Mouse (Mus musculus): ENCODE results near the gene Ercc1.
A peak's percentile ranks its signal among the peaks of the same experiment; 100 is the strongest.

The Ercc1 gene

GRCm38 (mm10) chr7:19365376-19365775 is 20.8 kb downstream of the Ercc1 start:
- DNase-seq (ENCODE audit: low spot score in 2 of 2), result no peak

GRCm38 (mm10) chr7:19368380-19368779 is 23.8 kb downstream of the Ercc1 start:
- no peak for DNase-seq (ENCODE audit: low spot score in 2 of 2)

- DNase-seq (ENCODE audit: low spot score in 2 of 2), result peak; percentile 58 to 78
Measured at GRCm38 (mm10) chr7:19369823-19370425, 25.3 kb downstream of the Ercc1 start.

GRCm38 (mm10) chr7:19373367-19373766 is 28.8 kb downstream of the Ercc1 start:
- no peak for DNase-seq (ENCODE audit: low spot score in 2 of 2)

GRCm38 (mm10) chr7:19375368-19375767 is 30.8 kb downstream of the Ercc1 start:
- no peak for DNase-seq (ENCODE audit: low spot score in 2 of 2)

GRCm38 (mm10) chr7:19376019-19376418 is 31.4 kb downstream of the Ercc1 start:
- DNase-seq (ENCODE audit: low spot score in 2 of 2), result no peak

GRCm38 (mm10) chr7:19378049-19378448 is 33.5 kb downstream of the Ercc1 start:
- no peak for DNase-seq (ENCODE audit: low spot score in 2 of 2)

GRCm38 (mm10) chr7:19381377-19382165 is 37.0 kb downstream of the Ercc1 start, which contains the start of gene Ercc2:
Gene Ercc2 (plus strand): TSS chr7:19382010.
- DNase-seq (ENCODE audit: low spot score in 2 of 2), result peak; percentile 98 to 99

GRCm38 (mm10) chr7:19382166-19382541 is 37.6 kb downstream of the Ercc1 start:
- DNase-seq (ENCODE audit: low spot score in 2 of 2), result peak; percentile 26 to 38

GRCm38 (mm10) chr7:19383708-19384107 is 39.1 kb downstream of the Ercc1 start:
- DNase-seq (ENCODE audit: low spot score in 2 of 2), result no peak

GRCm38 (mm10) chr7:19388699-19389413 is 44.3 kb downstream of the Ercc1 start:
- no peak for DNase-seq (ENCODE audit: low spot score in 2 of 2)

- no peak for DNase-seq (ENCODE audit: low spot score in 2 of 2)
Measured at GRCm38 (mm10) chr7:19394484-19394883, 49.9 kb downstream of the Ercc1 start.

- DNase-seq (ENCODE audit: low spot score in 2 of 2), result peak; percentile 55 to 61
Measured at GRCm38 (mm10) chr7:19399496-19400280, 55.1 kb downstream of the Ercc1 start.

GRCm38 (mm10) chr7:19400946-19401345 is 56.4 kb downstream of the Ercc1 start:
- DNase-seq (ENCODE audit: low spot score in 2 of 2), result no peak

- no peak for DNase-seq (ENCODE audit: low spot score in 2 of 2)
Measured at GRCm38 (mm10) chr7:19402535-19403112, 58.0 kb downstream of the Ercc1 start.

GRCm38 (mm10) chr7:19403731-19404296 is 59.2 kb downstream of the Ercc1 start, which contains the start of gene Klc3:
Gene Klc3 (minus strand): TSS chr7:19404104.
- peak; percentile 86 to 89 for DNase-seq (ENCODE audit: low spot score in 2 of 2)

- no peak for DNase-seq (ENCODE audit: low spot score in 2 of 2)
Measured at GRCm38 (mm10) chr7:19404476-19404875, 59.9 kb downstream of the Ercc1 start, which contains the start of gene Ckm. Gene Ckm (plus strand): TSS chr7:19404776.

- peak; percentile 57 to 87 for DNase-seq (ENCODE audit: low spot score in 2 of 2)
Measured at GRCm38 (mm10) chr7:19405417-19405816, 60.8 kb downstream of the Ercc1 start.

All from thymus, postnatal 10 days (tissue).